Mouse (Mus musculus) left cerebral cortex, postnatal 25 days (tissue): Measurements from ENCODE around the gene Fscn3. TPM values are rescaled to one million over a fixed set of nuclear protein-coding genes. Genes with fewer than 3 reads are reported as not detected.

Source experiments
- DNase-seq, 2 experiments: peaks; one replicate each; pipeline ENCODE4 v3.0.0; 2022; ENCODE audit warnings: low spot score in 2 of 2, mixed read lengths in 1 of 2
- intact Hi-C: fragments of 180-260 bp; cut with DNase I; formaldehyde crosslinking; loops from one replicate; pipeline ENCODE4 v1.15.1; 2025
- total RNA-seq, 2 experiments: library from RNA; stranded (reverse); gene quantifications; 2 replicates each; pipeline ENCODE4 v1.2.3; 2021

Fscn3 gene
- total RNA-seq, 2 experiments from 2014 or later: not detected

DNA sequence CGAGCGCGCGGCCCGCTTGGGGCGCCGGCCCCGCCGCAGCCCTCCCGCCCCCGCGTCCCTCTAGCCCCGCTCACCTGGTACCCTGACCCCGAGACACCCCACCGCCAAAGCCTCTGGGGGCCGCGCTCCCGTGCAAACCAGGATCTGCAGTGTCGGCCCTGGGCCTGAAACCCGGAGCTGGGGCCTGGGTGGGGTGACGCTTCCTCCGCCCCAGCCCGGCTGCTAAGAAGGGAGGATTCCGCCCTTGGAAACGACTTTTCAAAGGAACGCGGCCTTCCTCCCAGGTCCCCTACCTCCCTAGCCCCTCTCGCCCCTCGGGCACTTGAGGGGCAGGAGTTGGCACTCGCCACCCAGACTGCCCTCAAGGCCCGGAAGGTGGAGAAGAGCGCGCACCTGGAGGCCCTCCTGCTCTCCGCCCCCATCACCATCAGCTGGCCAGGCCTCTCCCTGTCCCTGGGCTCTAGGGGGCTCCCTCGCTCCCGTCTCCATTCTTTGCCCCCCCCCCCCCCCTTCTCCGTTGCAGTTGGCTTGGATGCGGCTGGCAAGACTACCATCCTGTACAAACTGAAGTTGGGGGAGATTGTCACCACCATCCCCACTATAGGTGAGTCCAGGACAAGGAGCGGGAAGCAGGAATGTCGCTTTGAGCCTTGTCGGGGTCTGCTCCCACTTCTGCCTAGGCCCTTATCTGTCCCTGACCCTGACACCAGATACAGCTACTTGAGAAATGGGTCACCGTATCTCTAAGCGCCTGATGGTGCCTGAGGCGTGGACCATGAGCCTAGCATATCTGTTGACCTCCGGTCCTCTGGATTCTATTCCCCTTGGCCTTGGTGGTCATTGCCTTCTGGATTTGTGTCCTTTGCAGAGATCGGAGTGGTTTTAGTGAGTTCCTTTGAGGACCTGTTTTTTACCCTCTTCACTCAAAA is 3.6 kb upstream of the Fscn3 start:
- peak; percentile 56 to 57 for DNase-seq
- intact Hi-C loops: loop anchor here (1.0 to 10.0 kb wide), 3 partner anchors 56 to 601 kb away; partner anchors contain the start of gene Lrrc4

- intact Hi-C loops: loop anchor here (10.0 kb wide), 1 partner anchor 600 kb away; no protein-coding TSS in a partner anchor
- DNase-seq: no peak
Observed at GRCm38 (mm10) chr6:28425019-28425418, 2.6 kb upstream of the Fscn3 start.

DNA sequence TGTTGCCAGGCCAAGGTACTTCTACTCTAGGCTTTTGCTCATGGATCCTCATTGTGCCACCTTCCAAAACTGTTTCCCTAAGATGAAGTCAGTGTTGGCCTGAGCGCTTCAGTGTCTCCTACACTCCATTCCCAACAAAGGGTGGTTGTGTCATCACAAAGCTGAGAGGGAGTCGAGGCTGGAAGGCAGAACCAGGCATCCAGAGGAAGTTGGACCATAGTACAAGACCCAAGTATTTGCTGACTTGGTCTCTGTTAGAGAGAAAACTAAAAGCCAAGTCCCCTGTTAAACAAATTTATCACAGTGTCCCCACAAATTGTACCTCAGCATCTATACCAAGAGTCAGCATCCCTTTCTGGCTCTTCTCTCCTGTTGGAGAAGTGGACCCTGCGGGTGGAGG is 701 bp downstream of the Fscn3 start, which contains the start of gene Gcc1:
Gene Gcc1, minus strand, starts transcription at position 101 of the 400 bp plus-strand sequence.
- intact Hi-C loops: loop anchor here (10.0 kb wide), 1 partner anchor 597 kb away; no protein-coding TSS in a partner anchor
- DNase-seq: no peak

DNA sequence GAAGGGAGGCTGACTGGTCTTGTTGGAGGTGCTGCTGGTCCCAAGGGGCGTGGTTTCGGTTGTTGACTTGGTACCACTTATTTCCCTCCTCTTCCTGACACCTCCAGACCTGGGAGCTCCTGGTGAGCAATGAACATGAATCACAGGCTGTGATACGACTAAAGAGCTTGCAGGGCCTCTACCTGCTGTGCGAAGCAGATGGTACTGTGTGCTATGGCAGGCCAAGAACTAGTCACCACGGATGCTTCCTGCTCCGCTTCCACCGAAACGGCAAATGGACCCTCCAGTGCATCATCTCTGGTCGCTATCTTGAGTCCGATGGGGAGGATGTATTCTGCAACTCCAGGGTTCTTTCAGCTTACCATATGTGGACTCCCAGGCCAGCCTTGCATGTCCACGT is 2.3 kb downstream of the Fscn3 start:
- intact Hi-C loops: loop anchor here (10.0 kb wide), 1 partner anchor 595 kb away; no protein-coding TSS in a partner anchor

GRCm38 (mm10) chr6:28430795-28431537 is 3.4 kb downstream of the Fscn3 start:
- DNase-seq: no peak
- intact Hi-C loops: no loop called here

More for the DNA sequence above, 2.3 kb downstream of the Fscn3 start:
- DNase-seq: no peak

GRCm38 (mm10) chr6:28431538-28431855 is 3.9 kb downstream of the Fscn3 start:
- intact Hi-C loops: no loop called here
- no peak for DNase-seq

DNA sequence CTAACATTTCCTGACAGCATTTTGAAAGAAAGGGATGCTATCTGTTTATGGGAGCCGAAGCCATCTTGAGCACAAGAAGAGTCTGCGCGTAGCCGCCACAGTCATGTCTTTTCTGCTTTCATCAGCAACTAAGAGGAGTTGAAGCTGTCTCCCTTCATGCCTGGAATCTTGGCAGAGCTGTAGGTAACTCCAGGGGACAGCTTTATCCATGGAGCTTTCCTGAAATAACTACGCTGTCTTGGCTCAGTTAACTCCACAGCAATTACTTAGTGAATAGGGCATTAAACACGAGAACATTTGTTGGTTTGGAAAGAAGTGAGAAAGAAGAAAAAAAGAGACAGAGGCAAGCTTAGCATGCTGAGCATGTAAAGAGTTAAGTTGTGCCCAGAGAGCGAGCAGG is 20.3 kb downstream of the Fscn3 start:
- intact Hi-C loops: no loop called here

GRCm38 (mm10) chr6:28449253-28449652 is 21.7 kb downstream of the Fscn3 start, which contains the start of gene Pax4:
TSS of gene Pax4 (minus strand) at chr6:28449353.
- intact Hi-C loops: no loop called here
- no peak for DNase-seq

More for the DNA sequence above, 20.3 kb downstream of the Fscn3 start:
- DNase-seq: peak in 1 of 2 experiments; percentile 11

DNA sequence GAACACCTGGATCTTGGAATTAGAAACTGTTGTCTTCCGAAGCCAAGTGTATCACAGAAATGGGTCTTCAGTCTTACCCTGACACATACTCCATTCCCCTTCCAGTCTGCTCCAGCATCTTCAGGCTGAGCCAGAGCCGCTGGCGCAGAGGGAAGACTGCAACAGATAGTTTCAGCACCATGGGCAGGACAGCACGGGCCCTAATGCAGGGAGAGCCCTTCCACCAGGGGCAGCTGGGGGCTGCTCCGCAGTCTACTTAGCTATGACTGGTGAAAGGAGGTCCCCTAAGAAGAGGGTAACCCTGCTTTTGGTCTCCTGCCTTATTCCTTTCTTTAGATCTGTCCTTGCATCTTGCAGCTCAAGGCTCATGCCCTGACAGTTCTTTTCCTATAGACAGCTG is 22.9 kb downstream of the Fscn3 start:
- intact Hi-C loops: no loop called here
- DNase-seq: no peak

- no peak for DNase-seq
- intact Hi-C loops: no loop called here
Observed at GRCm38 (mm10) chr6:28450977-28451376, 23.4 kb downstream of the Fscn3 start.

GRCm38 (mm10) chr6:28459221-28459668 is 31.7 kb downstream of the Fscn3 start:
- intact Hi-C loops: no loop called here
- no peak for DNase-seq

DNA sequence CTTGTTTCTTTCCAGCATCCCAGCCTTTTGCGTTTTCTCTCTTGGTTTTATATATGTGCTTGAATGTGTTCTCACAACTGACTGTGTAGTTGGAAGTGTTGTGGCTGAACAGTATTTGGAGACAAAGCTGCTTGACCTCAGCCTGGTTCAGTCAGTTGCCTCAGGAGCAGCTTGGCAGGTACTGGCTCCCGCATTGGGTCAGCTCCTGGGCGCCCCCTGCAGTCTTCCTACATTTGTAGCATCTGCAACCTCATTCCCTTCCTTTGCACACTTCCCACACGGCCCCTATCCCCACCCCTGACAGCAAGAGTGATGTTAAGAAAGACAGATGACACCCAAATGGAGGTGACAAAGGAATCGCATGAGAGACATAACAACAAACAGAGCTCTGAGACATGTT is 32.9 kb downstream of the Fscn3 start:
- peak; percentile 44 to 59 for DNase-seq
- intact Hi-C loops: no loop called here

- no peak for DNase-seq
- intact Hi-C loops: no loop called here
Observed at GRCm38 (mm10) chr6:28464630-28465029, 37.0 kb downstream of the Fscn3 start.

- no peak for DNase-seq
- intact Hi-C loops: no loop called here
Observed at GRCm38 (mm10) chr6:28470017-28470602, 42.5 kb downstream of the Fscn3 start.

DNA sequence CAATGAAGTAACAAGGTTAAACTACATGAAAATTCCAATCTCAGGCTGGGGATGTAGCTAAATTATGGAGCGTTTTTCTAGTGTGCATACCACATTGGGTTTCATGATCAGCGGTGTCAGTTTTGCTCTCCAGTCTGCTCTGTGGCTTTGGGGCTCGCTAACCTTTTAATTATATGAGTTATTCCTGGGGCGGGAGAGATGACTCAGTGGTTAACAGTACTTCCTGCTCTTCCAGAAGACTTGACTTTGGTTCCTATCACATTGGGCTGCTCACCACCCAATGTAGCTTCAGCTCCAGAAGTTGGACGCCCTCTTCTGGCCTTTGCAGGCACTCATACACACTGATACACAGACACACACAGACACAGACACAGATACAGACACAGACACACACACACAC is 43.0 kb downstream of the Fscn3 start:
- intact Hi-C loops: no loop called here

DNA sequence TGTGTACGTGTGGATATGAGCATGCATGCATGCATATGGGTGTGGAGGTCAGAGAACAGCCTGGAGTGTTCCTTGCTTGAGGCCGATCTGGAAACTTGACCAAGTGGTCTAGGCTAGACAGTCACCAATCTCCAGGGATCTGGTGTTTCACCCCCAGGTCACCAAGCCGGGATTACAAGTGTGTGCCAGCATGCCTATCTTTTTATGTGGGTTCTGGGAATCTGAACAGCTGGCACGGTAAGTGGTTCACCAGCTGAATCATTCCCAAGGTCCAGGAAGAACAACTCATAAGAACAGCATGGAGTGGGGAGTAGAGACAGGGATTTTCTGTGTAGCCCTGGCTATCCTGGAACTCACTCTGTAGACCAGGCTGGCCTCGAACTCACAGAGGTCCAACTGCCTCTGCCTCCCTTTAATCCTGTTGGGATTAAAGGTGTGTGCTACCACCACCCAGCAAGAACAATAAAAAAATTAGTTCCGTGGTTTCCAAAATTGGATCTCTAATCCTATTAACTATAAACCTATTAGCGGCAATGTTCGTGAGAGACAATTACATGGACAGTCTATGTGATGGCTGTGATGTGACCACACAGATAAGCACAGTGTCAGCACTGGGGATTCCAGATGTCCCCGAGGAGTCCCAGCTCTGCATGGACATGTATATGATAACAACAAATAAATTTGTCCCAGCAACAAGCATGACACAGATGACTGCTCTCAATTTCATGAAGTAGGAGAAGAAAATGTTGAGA is 43.9 kb downstream of the Fscn3 start:
- intact Hi-C loops: no loop called here
- no peak for DNase-seq

More for the DNA sequence above, 43.0 kb downstream of the Fscn3 start:
- no peak for DNase-seq

GRCm38 (mm10) chr6:28474211-28474610 is 46.6 kb downstream of the Fscn3 start:
- intact Hi-C loops: no loop called here
- DNase-seq: no peak

DNA sequence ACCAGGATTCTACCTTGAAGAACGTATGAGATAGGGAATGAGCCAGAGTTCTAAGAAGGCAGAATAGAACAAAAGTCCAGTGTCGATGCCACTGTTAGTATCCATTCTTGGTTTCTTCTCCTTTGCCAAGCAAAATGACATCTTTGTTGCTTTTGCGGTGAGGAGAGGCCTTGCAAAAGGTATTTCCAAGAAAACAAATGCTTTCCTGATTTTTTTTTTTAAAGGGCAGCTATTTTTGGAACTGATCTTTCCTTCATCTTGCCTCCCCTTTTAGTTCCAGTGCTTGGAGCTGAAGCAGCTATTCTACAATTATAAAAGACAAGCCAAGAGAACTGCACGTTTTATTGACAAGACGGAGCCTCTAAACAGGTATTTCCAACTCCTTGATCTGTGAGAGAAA is 47.2 kb downstream of the Fscn3 start, which contains the start of gene Snd1:
Gene Snd1, plus strand, starts transcription at position 301 of the 400 bp plus-strand sequence.
- DNase-seq: no peak
- intact Hi-C loops: no loop called here
